Mouse (Mus musculus) kidney, adult 2 months (tissue): ENCODE data around the gene Sik2.

Experiments used
- CTCF ChIP-seq: fragments of 200-500 bp; conservative IDR thresholded peaks from 2 replicates; pipeline ENCODE4 v1.5.1; 2011; ENCODE audit warnings: low read depth, mild to moderate bottlenecking, control low read depth, low read length, moderate library complexity, mixed read lengths; ENCODE audit not compliant: insufficient read depth, insufficient read length
- POLR2A ChIP-seq: fragments of 200-500 bp; IDR thresholded peaks from one replicate; pipeline ENCODE4 v1.6.1; 2011; ENCODE audit warnings: low read depth, low read length, control low read depth

GRCm38 (mm10) chr9:50893665-50894064, 115.2 kb downstream of the Sik2 start:
- TF ChIP-seq CTCF (no peak), POLR2A (no peak)
